9 mouse cellular contexts compared by ENCODE assay signal in the genomic region with DNA sequence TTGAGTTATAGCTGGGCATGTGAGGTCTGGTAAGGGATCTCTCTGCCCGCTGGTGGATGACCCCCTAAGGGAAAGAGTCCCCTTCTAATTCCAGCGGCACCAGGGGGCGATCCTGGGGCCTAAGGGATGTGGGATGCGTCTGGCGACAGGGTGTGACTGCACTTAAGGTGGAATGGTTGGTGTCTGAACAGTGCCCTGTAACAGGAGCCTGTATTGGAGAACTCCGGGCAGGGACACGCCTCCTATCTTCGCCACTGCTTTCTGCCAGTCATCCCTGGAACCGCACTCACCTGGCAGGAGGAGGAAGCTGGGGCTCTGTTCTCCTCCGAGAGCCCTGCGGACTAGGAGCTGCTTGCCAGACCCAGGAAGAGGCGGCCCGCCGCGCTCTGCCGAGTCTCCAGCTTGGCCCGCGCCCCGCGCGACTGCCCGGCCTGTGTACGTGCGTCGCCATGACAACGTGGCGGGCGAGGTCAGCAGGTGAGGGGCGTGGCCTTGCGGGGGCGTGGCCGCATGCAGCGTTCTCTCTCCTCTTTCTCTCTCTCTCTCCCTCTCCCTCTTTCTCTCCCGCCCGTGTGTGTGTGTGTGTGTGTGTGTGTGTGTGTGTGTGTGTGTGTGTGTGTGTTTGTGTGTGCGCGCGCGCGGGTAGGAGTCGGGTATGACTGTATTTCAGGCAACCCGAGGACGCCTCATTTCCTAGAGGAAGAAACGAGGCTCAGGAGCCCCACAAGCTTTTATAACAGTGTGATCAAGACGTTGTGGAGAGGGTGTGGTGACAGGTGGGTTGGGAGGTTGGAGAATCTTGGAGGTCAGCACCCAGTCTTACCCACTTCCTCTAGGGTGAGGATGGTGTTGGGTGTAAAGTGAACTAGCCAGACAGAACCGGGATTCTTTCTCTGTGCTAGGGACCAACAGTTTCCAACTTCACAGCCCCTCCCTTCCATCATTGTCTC. TPM values are rescaled to one million over a fixed set of nuclear protein-coding genes. Genes with fewer than 3 reads are reported as not detected.
DNase-seq lines count a peak whose midpoint lies in the region; ATAC-seq and TF ChIP-seq lines count a peak whose summit lies in the region.
"Had no signal": no experiment of that assay in that cellular context is flagged by ENCODE, and none has a peak within 500 bp of the region (broad histone marks: within the 10 kb centered on the region; RNA-seq: fewer than 3 reads in every experiment).

Gene Fhad1, minus strand, starts transcription at position 424 of the 950 bp plus-strand sequence.

- WGBS in forebrain, embryonic 14.5 days, result 2% methylated on average over 43 of the region's 46 CpGs
- 2% methylated on average over 44 of the region's 46 CpGs for WGBS in heart, postnatal 0 days
- 1% methylated on average over 41 of the region's 46 CpGs for WGBS in neural tube, embryonic 14.5 days
- 2% methylated on average over 42 of the region's 46 CpGs for WGBS in stomach, postnatal 0 days

- peak within 1 kb of the TSS; percentile 70 for H3K4me2 ChIP-seq in forebrain, embryonic 14.5 days (ENCODE audit: low read length)
- peak within 1 kb of the TSS; percentile 69 for H3K4me2 ChIP-seq in heart, postnatal 0 days (ENCODE audit: low read depth, low read length)
- H3K4me2 ChIP-seq in neural tube, embryonic 14.5 days (ENCODE audit: low read depth, low read length), result peak within 1 kb of the TSS; percentile 80
- peak within 1 kb of the TSS; percentile 61 for H3K4me2 ChIP-seq in stomach, postnatal 0 days (replicated peaks; ENCODE audit: low read depth)

- H3K9ac ChIP-seq in forebrain, embryonic 14.5 days (ENCODE audit: low read length), result peak within 1 kb of the TSS; percentile 50
- peak within 1 kb of the TSS; percentile 31; the same call in 1 of the 2 replicates for H3K9ac ChIP-seq in heart, postnatal 0 days (replicated peaks; ENCODE audit: low read depth, low read length)
- peak within 1 kb of the TSS; percentile 8 for H3K9ac ChIP-seq in neural tube, embryonic 14.5 days (replicated peaks; ENCODE audit: low read depth, low read length)
- H3K9ac ChIP-seq in stomach, postnatal 0 days (ENCODE audit: low read length), result peak within 1 kb of the TSS; percentile 50

- peak; percentile 80 for DNase-seq in forebrain, embryonic 14.5 days (ENCODE audit: low spot score)
- peak; percentile 63 for DNase-seq in heart, postnatal 0 days (ENCODE audit: low spot score)
- DNase-seq in kidney, postnatal 14 days, result peak; percentile 94
- DNase-seq in lung, adult 18-20 months, result peak; percentile 84 to 88
- DNase-seq in stomach, postnatal 0 days (ENCODE audit: low spot score), result peak; percentile 94

- H3K27ac ChIP-seq in forebrain, embryonic 14.5 days (ENCODE audit: low read depth, low read length), result 0 out of 2 replicates have a peak within 1 kb of the TSS, but pooled peaks have one; percentile 33
- H3K27ac ChIP-seq in heart, postnatal 0 days (ENCODE audit: low read depth), result no peak within 1 kb of the TSS
- no peak within 1 kb of the TSS; the same call in 1 of the 2 replicates for H3K27ac ChIP-seq in neural tube, embryonic 14.5 days (ENCODE audit: low read depth, low read length)
- H3K27ac ChIP-seq in stomach, postnatal 0 days (replicated peaks), result peak within 1 kb of the TSS; percentile 41; the same call in 1 of the 2 replicates

- no peak for TF ChIP-seq EP300 in heart, postnatal 0 days (IDR thresholded peaks at IDR 0.05; ENCODE audit: low read depth)
- TF ChIP-seq EP300 in stomach, postnatal 0 days (optimal IDR thresholded peaks at IDR 0.05), result no peak

- no peaks in the 10 kb centered on the region for H3K27me3 ChIP-seq in forebrain, embryonic 14.5 days (replicated peaks; ENCODE audit: control insufficient read depth, insufficient read depth, low read length)
- H3K27me3 ChIP-seq in heart, postnatal 0 days (ENCODE audit: control insufficient read depth, insufficient read depth, low read length), result no peaks in the 10 kb centered on the region
- no peaks in the 10 kb centered on the region for H3K27me3 ChIP-seq in neural tube, embryonic 14.5 days (ENCODE audit: control insufficient read depth, insufficient read depth, low read length)
- no peaks in the 10 kb centered on the region for H3K27me3 ChIP-seq in stomach, postnatal 0 days (ENCODE audit: control insufficient read depth, insufficient read depth, low read length)

- H3K9me3 ChIP-seq in forebrain, embryonic 14.5 days (replicated peaks; ENCODE audit: control insufficient read depth, low read length), result no peaks in the 10 kb centered on the region
- H3K9me3 ChIP-seq in heart, postnatal 0 days (replicated peaks; ENCODE audit: control insufficient read depth, low read length), result no peaks in the 10 kb centered on the region
- H3K9me3 ChIP-seq in neural tube, embryonic 14.5 days (ENCODE audit: control insufficient read depth, low read length), result no peaks in the 10 kb centered on the region
- H3K9me3 ChIP-seq in stomach, postnatal 0 days (ENCODE audit: control insufficient read depth, low read length), result no peaks in the 10 kb centered on the region

- peak within 1 kb of the TSS; percentile 33 for H3K4me3 ChIP-seq in forebrain, embryonic 14.5 days (ENCODE audit: low read depth, low read length)
- peak within 1 kb of the TSS; percentile 42 for H3K4me3 ChIP-seq in heart, postnatal 0 days (ENCODE audit: low read depth, low read length)
- peak within 1 kb of the TSS; percentile 39 for H3K4me3 ChIP-seq in neural tube, embryonic 14.5 days (ENCODE audit: low read depth, low read length)
- peak within 1 kb of the TSS; percentile 38 for H3K4me3 ChIP-seq in stomach, postnatal 0 days (ENCODE audit: low read depth, low read length)

- TF ChIP-seq CTCF in heart, postnatal 0 days (IDR thresholded peaks at IDR 0.05; ENCODE audit: low read depth), result 0 out of 2 replicates have a peak, but pooled peaks have one; percentile 14
- TF ChIP-seq CTCF in stomach, postnatal 0 days (IDR thresholded peaks at IDR 0.05; ENCODE audit: low read depth), result peak; percentile 48

- H3K4me1 ChIP-seq in forebrain, embryonic 14.5 days (ENCODE audit: control insufficient read depth, insufficient read depth, low read length), result no peaks in the 10 kb centered on the region
- peaks cover 19% of the 10 kb centered on the region for H3K4me1 ChIP-seq in heart, postnatal 0 days (ENCODE audit: control insufficient read depth, insufficient read depth)
- peaks cover 9% of the 10 kb centered on the region; the same call in 1 of the 2 replicates for H3K4me1 ChIP-seq in neural tube, embryonic 14.5 days (ENCODE audit: control insufficient read depth, insufficient read depth, low read length)
- peaks cover 5% of the 10 kb centered on the region for H3K4me1 ChIP-seq in stomach, postnatal 0 days (replicated peaks; ENCODE audit: control insufficient read depth, insufficient read depth)

- ATAC-seq in CD4-positive, CD25-positive, alpha-beta regulatory T cell, adult 4 months, result peak; percentile 77
- ATAC-seq in cerebellum, adult (ENCODE audit: insufficient number of reproducible peaks, low FRiP score, low TSS enrichment), result peak; percentile 78; the same call in 1 of the 2 replicates
- ATAC-seq in forebrain, embryonic 14.5 days, result peak; percentile 86
- peak; percentile 86 for ATAC-seq in heart, postnatal 0 days (ENCODE audit: insufficient read depth, low read depth)
- ATAC-seq in neural tube, embryonic 14.5 days (ENCODE audit: low read depth), result peak; percentile 83
- ATAC-seq in stomach, postnatal 0 days (ENCODE audit: low FRiP score, low TSS enrichment), result peak; percentile 88

- H3K36me3 ChIP-seq in forebrain, embryonic 14.5 days (ENCODE audit: control insufficient read depth, insufficient read depth, low read length), result no peaks in the 10 kb centered on the region
- no peaks in the 10 kb centered on the region for H3K36me3 ChIP-seq in heart, postnatal 0 days (replicated peaks; ENCODE audit: control insufficient read depth, insufficient read depth, low read length)
- H3K36me3 ChIP-seq in neural tube, embryonic 14.5 days (ENCODE audit: control insufficient read depth, insufficient read depth, low read length), result no peaks in the 10 kb centered on the region
- H3K36me3 ChIP-seq in stomach, postnatal 0 days (ENCODE audit: control insufficient read depth, insufficient read depth, low read length), result no peaks in the 10 kb centered on the region
- H3K36me3 ChIP-seq: G1E had no signal

RNA-seq across cellular contexts. Expression of gene Fhad1, which starts in this region (rescaled TPM):
- polyA plus RNA-seq in CD4-positive, CD25-positive, alpha-beta regulatory T cell, adult 4 months (2017; shearing (Covaris generic)), result 1 to 10 TPM in 1 of 2 experiments, not detected in 1; 1.0 TPM
- polyA plus RNA-seq in forebrain, embryonic 14.5 days (2014; fragmentation: Nextera tagmentation; extraction: Ambion mirVana), result 1.3 and 2.2 TPM in 2 replicates
- total RNA-seq in heart, postnatal 0 days (2014; rRNA removed; ENCODE audit: low replicate concordance), result 3.3 TPM in 1 of 2 replicates, not detected in the other
- 1.5 and 2.7 TPM in 2 replicates for polyA plus RNA-seq in heart, postnatal 0 days (2015; fragmentation: Nextera tagmentation; extraction: Ambion mirVana)
- 4.7 and 5.2 TPM in 2 replicates for polyA plus RNA-seq in neural tube, embryonic 14.5 days (2014; fragmentation: Nextera tagmentation; extraction: Ambion mirVana)
- polyA plus RNA-seq in stomach, postnatal 0 days (2015; fragmentation: Nextera tagmentation; extraction: Ambion mirVana), result 4.9 and 6.0 TPM in 2 replicates
- polyA plus RNA-seq: G1E had no signal

Comparison
In these comparisons a context has a peak if more than half of its experiments do, and no peak if none do; other contexts are left out.
1. H3K27ac ChIP-seq: peak in forebrain, embryonic 14.5 days (single experiment) and stomach, postnatal 0 days (single experiment); none in heart, postnatal 0 days (single experiment) and neural tube, embryonic 14.5 days (single experiment).
2. Peak in every context shown above with its lines, with median percentiles within 50 percentile points of each other: ATAC-seq, DNase-seq, H3K4me2 ChIP-seq, H3K4me3 ChIP-seq and H3K9ac ChIP-seq.